ENCODE assay signal across 8 mouse cellular contexts in genomic region chr4:150281018-150281761, GRCm38 (mm10). TPM values are rescaled to one million over a fixed set of nuclear protein-coding genes. Genes with fewer than 3 reads are reported as not detected.
DNase-seq lines count a peak whose midpoint lies in the region; ATAC-seq and TF ChIP-seq lines count a peak whose summit lies in the region.

TSS of gene Rere (plus strand) at chr4:150281646.

- H3K4me1 ChIP-seq in erythroblast, embryonic 14.5 days (ENCODE audit: control insufficient read depth): peaks cover 28% of the 10 kb centered on the region
- H3K4me1 ChIP-seq in heart, embryonic 12.5 days (replicated peaks): peaks cover 23% of the 10 kb centered on the region
- peaks cover 13% of the 10 kb centered on the region; the same call in 1 of the 2 replicates for H3K4me1 ChIP-seq in kidney, postnatal 0 days (replicated peaks; ENCODE audit: insufficient read depth, low read length)
- peaks cover 23% of the 10 kb centered on the region for H3K4me1 ChIP-seq in liver, embryonic 11.5 days (replicated peaks; ENCODE audit: control insufficient read depth, insufficient read depth, low read length)
- H3K4me1 ChIP-seq in stomach, embryonic 14.5 days (ENCODE audit: control insufficient read depth, insufficient read depth, low read length): peaks cover 26% of the 10 kb centered on the region

- under 1% methylated on average over 60 of the region's 60 CpGs for WGBS in heart, embryonic 12.5 days
- WGBS in kidney, postnatal 0 days: 1% methylated on average over 60 of the region's 60 CpGs
- WGBS in liver, embryonic 11.5 days: under 1% methylated on average over 60 of the region's 60 CpGs
- WGBS in stomach, embryonic 14.5 days: under 1% methylated on average over 59 of the region's 60 CpGs

- no peaks in the 10 kb centered on the region for H3K9me3 ChIP-seq in erythroblast, embryonic 14.5 days (ENCODE audit: control insufficient read depth, low read length)
- H3K9me3 ChIP-seq in heart, embryonic 12.5 days (replicated peaks): no peaks in the 10 kb centered on the region
- no peaks in the 10 kb centered on the region for H3K9me3 ChIP-seq in kidney, postnatal 0 days (replicated peaks; ENCODE audit: low read length)
- H3K9me3 ChIP-seq in liver, embryonic 11.5 days (ENCODE audit: control insufficient read depth, low read length): no peaks in the 10 kb centered on the region
- H3K9me3 ChIP-seq in stomach, embryonic 14.5 days (ENCODE audit: control insufficient read depth, low read depth, low read length): no peaks in the 10 kb centered on the region

- DNase-seq in brain, embryonic 14.5 days (ENCODE audit: low read depth): peak; percentile 98
- peak; percentile 97 for DNase-seq in kidney, postnatal 0 days (ENCODE audit: low spot score)
- peak; percentile 99 for DNase-seq in liver, embryonic 11.5 days (ENCODE audit: low spot score)
- peak; percentile 98 for DNase-seq in naive thymus-derived CD4-positive, alpha-beta T cell, adult 2 months (ENCODE audit: low read depth)

- TF ChIP-seq CTCF in C2C12 (IDR thresholded peaks at IDR 0.05; ENCODE audit: control insufficient read depth, insufficient read depth, insufficient read length): no peak
- 0 out of 2 replicates have a peak, but pooled peaks have one; percentile 0 for TF ChIP-seq CTCF in brain, embryonic 14.5 days (IDR thresholded peaks at IDR 0.05; ENCODE audit: borderline replicate concordance, extremely low read depth, insufficient read depth, insufficient read length)
- TF ChIP-seq CTCF in kidney, postnatal 0 days (IDR thresholded peaks at IDR 0.05; ENCODE audit: low read depth): 0 out of 2 replicates have a peak, but pooled peaks have one; percentile 13

- H3ac ChIP-seq in C2C12 (ENCODE audit: control insufficient read depth, insufficient read length, low read depth): peak within 1 kb of the TSS; percentile 79

- no peaks in the 10 kb centered on the region for H3K36me3 ChIP-seq in C2C12 (ENCODE audit: control insufficient read depth, insufficient read depth)
- H3K36me3 ChIP-seq in erythroblast, embryonic 14.5 days (ENCODE audit: control insufficient read depth): no peaks in the 10 kb centered on the region
- H3K36me3 ChIP-seq in heart, embryonic 12.5 days: no peaks in the 10 kb centered on the region
- no peaks in the 10 kb centered on the region for H3K36me3 ChIP-seq in kidney, postnatal 0 days (ENCODE audit: insufficient read depth, low read length)
- H3K36me3 ChIP-seq in liver, embryonic 11.5 days (ENCODE audit: control insufficient read depth, insufficient read depth, low read length): no peaks in the 10 kb centered on the region
- H3K36me3 ChIP-seq in stomach, embryonic 14.5 days (ENCODE audit: control insufficient read depth, insufficient read depth, low read length): no peaks in the 10 kb centered on the region

- peak within 1 kb of the TSS; percentile 79 for H3K4me3 ChIP-seq in C2C12 (ENCODE audit: insufficient read depth, poor library complexity, severe bottlenecking)
- peak within 1 kb of the TSS; percentile 90 for H3K4me3 ChIP-seq in erythroblast, embryonic 14.5 days (replicated peaks)
- peak within 1 kb of the TSS; percentile 99 for H3K4me3 ChIP-seq in heart, embryonic 12.5 days
- H3K4me3 ChIP-seq in kidney, postnatal 0 days (replicated peaks; ENCODE audit: low read depth, low read length): peak within 1 kb of the TSS; percentile 79
- peak within 1 kb of the TSS; percentile 91 for H3K4me3 ChIP-seq in liver, embryonic 11.5 days (ENCODE audit: low read depth, low read length)
- H3K4me3 ChIP-seq in stomach, embryonic 14.5 days (ENCODE audit: low read depth, low read length): peak within 1 kb of the TSS; percentile 98

- H3K79me2 ChIP-seq in C2C12 (ENCODE audit: control insufficient read depth, insufficient read depth): peaks cover 48% of the 10 kb centered on the region

- peak within 1 kb of the TSS; percentile 84 for H3K4me2 ChIP-seq in heart, embryonic 12.5 days
- H3K4me2 ChIP-seq in kidney, postnatal 0 days (ENCODE audit: low read length): peak within 1 kb of the TSS; percentile 67
- peak within 1 kb of the TSS; percentile 82 for H3K4me2 ChIP-seq in liver, embryonic 11.5 days
- H3K4me2 ChIP-seq in stomach, embryonic 14.5 days (replicated peaks; ENCODE audit: low read depth, low read length): peak within 1 kb of the TSS; percentile 77

- peak; percentile 99 for TF ChIP-seq POLR2A in brain, embryonic 14.5 days (IDR thresholded peaks at IDR 0.05; ENCODE audit: borderline replicate concordance, extremely low read depth, insufficient read depth, insufficient read length, poor library complexity, severe bottlenecking)

- no peaks in the 10 kb centered on the region for H3K27me3 ChIP-seq in C2C12 (ENCODE audit: control insufficient read depth, insufficient read depth, insufficient read length)
- no peaks in the 10 kb centered on the region for H3K27me3 ChIP-seq in erythroblast, embryonic 14.5 days (ENCODE audit: control insufficient read depth)
- no peaks in the 10 kb centered on the region for H3K27me3 ChIP-seq in heart, embryonic 12.5 days (replicated peaks)
- no peaks in the 10 kb centered on the region for H3K27me3 ChIP-seq in kidney, postnatal 0 days (ENCODE audit: insufficient read depth, low read length)
- no peaks in the 10 kb centered on the region for H3K27me3 ChIP-seq in liver, embryonic 11.5 days (replicated peaks; ENCODE audit: control insufficient read depth, insufficient read depth, low read length)
- H3K27me3 ChIP-seq in stomach, embryonic 14.5 days (ENCODE audit: control insufficient read depth, insufficient read depth, low read length): no peaks in the 10 kb centered on the region

- peak within 1 kb of the TSS; percentile 100 for H3K9ac ChIP-seq in heart, embryonic 12.5 days
- H3K9ac ChIP-seq in kidney, postnatal 0 days (ENCODE audit: low read depth, low read length): peak within 1 kb of the TSS; percentile 93
- H3K9ac ChIP-seq in liver, embryonic 11.5 days (ENCODE audit: low read depth, low read length): peak within 1 kb of the TSS; percentile 92
- H3K9ac ChIP-seq in stomach, embryonic 14.5 days (replicated peaks; ENCODE audit: low read depth, low read length): peak within 1 kb of the TSS; percentile 96

- peaks cover 38% of the 10 kb centered on the region for H3K79me3 ChIP-seq in C2C12 (ENCODE audit: low read depth)

- peak; percentile 99 for ATAC-seq in heart, embryonic 12.5 days (ENCODE audit: insufficient number of reproducible peaks, low FRiP score)
- ATAC-seq in kidney, postnatal 0 days (replicated peaks; ENCODE audit: low FRiP score, low read depth): peak; percentile 98
- ATAC-seq in liver, embryonic 11.5 days (replicated peaks; ENCODE audit: low FRiP score): peak; percentile 98
- peak; percentile 99 for ATAC-seq in stomach, embryonic 14.5 days (ENCODE audit: insufficient number of reproducible peaks, insufficient read depth, low FRiP score, low read depth)

- H3K27ac ChIP-seq in heart, embryonic 12.5 days (ENCODE audit: poor library complexity, severe bottlenecking): peak within 1 kb of the TSS; percentile 97
- peak within 1 kb of the TSS; percentile 99 for H3K27ac ChIP-seq in kidney, postnatal 0 days
- peak within 1 kb of the TSS; percentile 98 for H3K27ac ChIP-seq in liver, embryonic 11.5 days (ENCODE audit: low read depth, low read length)
- H3K27ac ChIP-seq in stomach, embryonic 14.5 days (ENCODE audit: low read length): peak within 1 kb of the TSS; percentile 99

TF ChIP-seq in C2C12, 6 proteins besides CTCF, POLR2A, EP300 and RAD21:
- TF ChIP-seq MAX (IDR thresholded peaks at IDR 0.05): peak; percentile 20
- no peak for TF ChIP-seq USF1 (IDR thresholded peaks at IDR 0.05; ENCODE audit: low read depth)
- TF ChIP-seq MYOG (IDR thresholded peaks at IDR 0.05; ENCODE audit: control insufficient read depth, extremely low read depth, insufficient read length): no peak
- TF ChIP-seq CEBPB (IDR thresholded peaks at IDR 0.05; ENCODE audit: low read depth): no peak
- no peak for TF ChIP-seq FOSL1 (IDR thresholded peaks at IDR 0.05; ENCODE audit: insufficient read depth, low read length, poor library complexity, severe bottlenecking)
- TF ChIP-seq MYOD1 (IDR thresholded peaks at IDR 0.05; ENCODE audit: control insufficient read depth, insufficient read length, low read depth): no peak

RNA-seq across cellular contexts. Expression of gene Rere, which starts in this region (rescaled TPM):
- 27.1 TPM for polyA plus RNA-seq in C2C12 (2012; fragmentation: generic; extraction: Trizol)
- polyA plus RNA-seq in brain, embryonic 14.5 days (2012; rRNA removed): 37.3 and 82.1 TPM in 2 replicates
- 3.1 and 3.5 TPM in 2 replicates for polyA plus RNA-seq in erythroblast, embryonic 14.5 days (2012)
- polyA plus RNA-seq in heart, embryonic 12.5 days (2016; fragmentation: Nextera tagmentation; extraction: Ambion mirVana): 29.5 and 37.9 TPM in 2 replicates
- 29.1 and 29.8 TPM in 2 replicates for polyA plus RNA-seq in kidney, postnatal 0 days (2015; fragmentation: Nextera tagmentation; extraction: Ambion mirVana)
- 22.6 and 23.3 TPM in 2 replicates for polyA plus RNA-seq in liver, embryonic 11.5 days (2014; fragmentation: Nextera tagmentation; extraction: Ambion mirVana)
- polyA plus RNA-seq in stomach, embryonic 14.5 days (2014; fragmentation: Nextera tagmentation; extraction: Ambion mirVana): 41.1 and 45.2 TPM in 2 replicates

Comparison
In these comparisons a context has a peak if more than half of its experiments do, and no peak if none do; other contexts are left out.
1. Peak in every context shown above with its lines: DNase-seq, ATAC-seq, H3K4me3 ChIP-seq and H3K27ac ChIP-seq.